Mouse (Mus musculus) lung, embryonic 16.5 days (tissue): ENCODE measurements at regions not wholly inside any gene's neighbourhood (a gene's known extent, or its start where the extent isn't known, plus 50 kb on each side); places are given as distances from the start of the nearest gene placed in this dataset.
A peak's percentile ranks its signal among the peaks of the same experiment; 100 is the strongest.
"Not testable (repeated sequence)": the region's sequence is repeated elsewhere in the genome, so short reads cannot be mapped to it uniquely, and the experiment has no call there.

Experiments
- ATAC-seq: fragments of 200-750 bp; cut with Nextera tagmentation; 2 replicates; pipeline ENCODE4 v1.8.0; 2017; ENCODE audit warnings: low read depth, mild to moderate bottlenecking, moderate library complexity
- H3K27ac ChIP-seq: fragments of 300-500 bp; sonication (generic); 2 replicates; pipeline ENCODE4 v1.5.1; 2014; ENCODE audit warnings: mild to moderate bottlenecking, control low read depth, low read length
- H3K27me3 ChIP-seq: fragments of 300-500 bp; sonication (generic); 2 replicates; pipeline ENCODE4 v1.6.1; 2014; ENCODE audit warnings: low read depth, low read length, mixed read lengths; ENCODE audit not compliant: control insufficient read depth, insufficient read depth
- H3K36me3 ChIP-seq: fragments of 300-500 bp; sonication (generic); 2 replicates; pipeline ENCODE4 v1.6.1; 2014; ENCODE audit warnings: low read length; ENCODE audit not compliant: control insufficient read depth, insufficient read depth
- H3K4me1 ChIP-seq: fragments of 300-500 bp; sonication (generic); replicated peaks from 2 replicates; pipeline ENCODE4 v1.6.1; 2014; ENCODE audit warnings: low read length, mixed read lengths; ENCODE audit not compliant: control insufficient read depth, insufficient read depth
- H3K4me2 ChIP-seq: fragments of 300-500 bp; sonication (generic); 2 replicates; pipeline ENCODE4 v1.6.1; 2014; ENCODE audit warnings: low read depth, low read length, control low read depth
- H3K4me3 ChIP-seq: fragments of 300-500 bp; sonication (generic); 2 replicates; pipeline ENCODE4 v1.5.1; 2014; ENCODE audit warnings: mild to moderate bottlenecking, low read length, control low read depth
- H3K9ac ChIP-seq: fragments of 300-500 bp; sonication (generic); 2 replicates; pipeline ENCODE4 v1.6.1; 2014; ENCODE audit warnings: low read length, control low read depth
- H3K9me3 ChIP-seq: fragments of 300-500 bp; sonication (generic); 2 replicates; pipeline ENCODE4 v1.6.1; 2016; ENCODE audit warnings: low read length; ENCODE audit not compliant: control insufficient read depth
- WGBS: fragments of 180-500 bp; shearing (Covaris S2); extraction: QIAGEN DNeasy Blood & Tissue Kit; methylation state at CpG from one replicate; pipeline ENCODE4 v1.1.7; 2014; 5-methylcytosine and 5-hydroxymethylcytosine counted together

GRCm38 (mm10) chr12:29394881-29395280 is 133.3 kb upstream of the Myt1l start:
- 68% methylated on average over 6 of the region's 6 CpGs for WGBS

GRCm38 (mm10) chr12:29395401-29395982 is 132.7 kb upstream of the Myt1l start:
- no peak overlapping the region for H3K9ac ChIP-seq
- no peak overlapping the region for H3K4me3 ChIP-seq
- no peak overlapping the region for H3K4me2 ChIP-seq
- 74% methylated on average over 14 of the region's 14 CpGs for WGBS
- H3K36me3 ChIP-seq, result no peaks in the 10 kb centered on the region
- no peaks in the 10 kb centered on the region for H3K27me3 ChIP-seq
- ATAC-seq, result no peak
- no peaks in the 10 kb centered on the region for H3K4me1 ChIP-seq
- no peak overlapping the region for H3K27ac ChIP-seq
- H3K9me3 ChIP-seq, result no peaks in the 10 kb centered on the region

More at GRCm38 (mm10) chr12:29394881-29395280, 133.3 kb upstream of the Myt1l start:
- Histone ChIP-seq H3K27ac (no peak overlapping the region), H3K36me3 (no peaks in the 10 kb centered on the region), H3K27me3 (no peaks in the 10 kb centered on the region), H3K9me3 (no peaks in the 10 kb centered on the region), H3K4me2 (no peak overlapping the region), H3K4me1 (no peaks in the 10 kb centered on the region), H3K9ac (no peak overlapping the region), H3K4me3 (no peak overlapping the region)
- no peak for ATAC-seq

GRCm38 (mm10) chr12:29404434-29404833 is 123.8 kb upstream of the Myt1l start:
- 13% methylated on average over 1 of the region's 1 CpGs for WGBS
- no peaks in the 10 kb centered on the region for H3K4me1 ChIP-seq
- H3K36me3 ChIP-seq, result no peaks in the 10 kb centered on the region
- no peak overlapping the region for H3K9ac ChIP-seq
- H3K27me3 ChIP-seq, result no peaks in the 10 kb centered on the region
- no peak overlapping the region for H3K27ac ChIP-seq
- H3K4me3 ChIP-seq, result no peak overlapping the region
- no peak overlapping the region for H3K4me2 ChIP-seq
- no peak for ATAC-seq
- H3K9me3 ChIP-seq, result no peaks in the 10 kb centered on the region

- ATAC-seq, result no peak
- Histone ChIP-seq H3K9ac (no peak overlapping the region), H3K4me3 (no peak overlapping the region), H3K36me3 (no peaks in the 10 kb centered on the region), H3K27ac (no peak overlapping the region), H3K27me3 (no peaks in the 10 kb centered on the region), H3K4me1 (no peaks in the 10 kb centered on the region), H3K9me3 (no peaks in the 10 kb centered on the region), H3K4me2 (no peak overlapping the region)
- WGBS, result 73% methylated on average over 8 of the region's 8 CpGs
These were observed 118.7 kb upstream of the Myt1l start for GRCm38 (mm10) chr12:29409336-29410055.

- Histone ChIP-seq H3K27ac (no peak overlapping the region), H3K9ac (no peak overlapping the region), H3K4me3 (no peak overlapping the region), H3K36me3 (no peaks in the 10 kb centered on the region), H3K4me1 (no peaks in the 10 kb centered on the region), H3K9me3 (no peaks in the 10 kb centered on the region), H3K4me2 (no peak overlapping the region), H3K27me3 (no peaks in the 10 kb centered on the region)
- no peak for ATAC-seq
- 89% methylated on average over 3 of the region's 3 CpGs for WGBS
These were observed 94.2 kb upstream of the Myt1l start for GRCm38 (mm10) chr12:29433936-29434335.

GRCm38 (mm10) chr12:29439343-29440019 is 88.7 kb upstream of the Myt1l start:
- Histone ChIP-seq H3K4me2 (no peak overlapping the region), H3K27ac (no peak overlapping the region), H3K4me3 (no peak overlapping the region), H3K9ac (no peak overlapping the region), H3K4me1 (no peaks in the 10 kb centered on the region), H3K9me3 (no peaks in the 10 kb centered on the region), H3K36me3 (no peaks in the 10 kb centered on the region), H3K27me3 (no peaks in the 10 kb centered on the region)
- no peak for ATAC-seq
- 74% methylated on average over 11 of the region's 11 CpGs for WGBS

GRCm38 (mm10) chr12:29465201-29465600 is 63.0 kb upstream of the Myt1l start:
- 11% methylated on average over 3 of the region's 3 CpGs for WGBS
- H3K36me3 ChIP-seq, H3K4me3 ChIP-seq, H3K4me1 ChIP-seq, H3K9ac ChIP-seq, H3K27me3 ChIP-seq, H3K4me2 ChIP-seq, H3K9me3 ChIP-seq, H3K27ac ChIP-seq: not testable (repeated sequence)
- ATAC-seq, result 0 out of 2 replicates have a peak, but pooled peaks have one; percentile 52
